Mouse (Mus musculus) neural tube, embryonic 11.5 days (tissue): ENCODE measurements around the gene Pde11a. TPM values are rescaled to one million over a fixed set of nuclear protein-coding genes. Genes with fewer than 3 reads are reported as not detected.

Experiments
- ATAC-seq: fragments of 200-750 bp; cut with Nextera tagmentation; 2 replicates; pipeline ENCODE4 v1.8.0; 2017; ENCODE audit warnings: moderate number of reproducible peaks, mild to moderate bottlenecking, moderate TSS enrichment, moderate library complexity; ENCODE audit not compliant: insufficient read depth, low FRiP score, low TSS enrichment
- DNase-seq: peaks from one replicate; pipeline ENCODE4 v3.0.0-alpha.2; 2015; ENCODE audit warnings: low spot score
- H3K27ac ChIP-seq: fragments of 300-500 bp; sonication (generic); 2 replicates; pipeline ENCODE4 v1.5.1; 2014; ENCODE audit warnings: low read depth, mild to moderate bottlenecking, low read length
- H3K27me3 ChIP-seq: fragments of 300-500 bp; sonication (generic); 2 replicates; pipeline ENCODE4 v1.6.1; 2014; ENCODE audit warnings: mild to moderate bottlenecking, low read length, mixed read lengths; ENCODE audit not compliant: control insufficient read depth, insufficient read depth
- H3K36me3 ChIP-seq: fragments of 300-500 bp; sonication (generic); 2 replicates; pipeline ENCODE4 v1.6.1; 2014; ENCODE audit warnings: mild to moderate bottlenecking, low read length, moderate library complexity, mixed read lengths; ENCODE audit not compliant: control insufficient read depth, insufficient read depth
- H3K4me1 ChIP-seq: fragments of 300-500 bp; sonication (generic); 2 replicates; pipeline ENCODE4 v1.6.1; 2014; ENCODE audit warnings: low read length, mixed read lengths; ENCODE audit not compliant: control insufficient read depth, insufficient read depth
- H3K4me2 ChIP-seq: fragments of 300-500 bp; sonication (generic); 2 replicates; pipeline ENCODE4 v1.6.1; 2014; ENCODE audit warnings: low read depth, mild to moderate bottlenecking, moderate library complexity
- H3K4me3 ChIP-seq: fragments of 300-500 bp; sonication (generic); 2 replicates; pipeline ENCODE4 v1.5.1; 2014; ENCODE audit warnings: low read depth, low read length
- H3K9ac ChIP-seq: fragments of 300-500 bp; sonication (generic); 2 replicates; pipeline ENCODE4 v1.6.1; 2014; ENCODE audit warnings: mild to moderate bottlenecking, low read length
- H3K9me3 ChIP-seq: fragments of 300-500 bp; sonication (generic); 2 replicates; pipeline ENCODE4 v1.6.1; 2016; ENCODE audit warnings: low read length; ENCODE audit not compliant: control insufficient read depth
- WGBS: fragments of 180-500 bp; shearing (Covaris S2); extraction: QIAGEN DNeasy Blood & Tissue Kit; methylation state at CpG from one replicate; pipeline ENCODE4 v1.1.7; 2014; 5-methylcytosine and 5-hydroxymethylcytosine counted together
- polyA plus RNA-seq: library from polyadenylated mRNA; unstranded; fragments of >200 nt; fragmentation: Nextera tagmentation; extraction: Ambion mirVana; gene quantifications from 2 replicates; pipeline ENCODE4 v1.2.1, GENCODE M21; 2014

The Pde11a gene
- polyA plus RNA-seq, 1 experiment from 2014 or later, result 0.49 TPM

DNA sequence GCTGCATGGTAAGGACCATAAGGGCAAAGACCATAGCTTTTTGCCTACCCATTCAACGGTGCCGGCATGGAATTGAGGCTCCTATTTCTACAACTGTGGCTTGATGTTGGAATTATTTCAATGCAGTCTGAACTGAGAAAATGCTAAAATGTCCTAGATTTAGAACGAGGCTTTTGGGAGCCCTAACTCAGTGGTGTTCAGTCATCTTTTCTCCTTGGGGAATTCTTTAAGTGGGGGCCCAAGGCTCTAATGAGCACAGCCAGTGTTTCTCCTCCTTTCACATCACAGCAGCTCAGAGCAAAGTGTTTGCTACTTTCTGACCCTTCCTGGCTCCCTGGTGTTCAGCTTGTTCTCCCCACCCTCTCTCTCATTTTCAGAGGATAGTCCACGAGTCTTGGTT is 175.8 kb downstream of the Pde11a start:
- Histone ChIP-seq H3K27me3 (no peaks in the 10 kb centered on the region), H3K4me3 (no peak overlapping the region), H3K4me1 (no peaks in the 10 kb centered on the region), H3K4me2 (no peak overlapping the region), H3K9ac (no peak overlapping the region), H3K9me3 (no peaks in the 10 kb centered on the region), H3K27ac (no peak overlapping the region), H3K36me3 (no peaks in the 10 kb centered on the region)
- ATAC-seq, result no peak
- no peak for DNase-seq
- WGBS, result 80% methylated on average over 4 of the region's 4 CpGs

DNA sequence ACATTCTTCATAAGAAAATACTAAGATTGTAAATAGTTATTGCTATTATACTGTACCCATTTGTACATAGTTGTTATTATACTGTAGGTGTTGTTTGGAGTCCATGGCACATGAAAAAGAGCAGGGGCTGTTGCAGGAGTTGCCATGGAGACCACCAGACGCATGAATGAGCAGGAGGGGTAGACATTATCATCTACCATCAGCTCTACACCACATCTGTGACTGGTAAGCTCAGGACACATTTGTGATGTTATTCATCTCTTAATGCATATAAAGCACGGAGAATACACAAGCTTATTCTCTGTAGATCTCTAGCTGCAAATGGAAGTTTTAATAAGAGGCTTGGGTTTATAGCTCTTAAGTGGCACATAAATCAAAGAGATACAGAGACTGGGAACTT is 179.6 kb downstream of the Pde11a start:
- no peak for DNase-seq
- ATAC-seq, result no peak
- Histone ChIP-seq H3K4me3 (no peak overlapping the region), H3K27me3 (no peaks in the 10 kb centered on the region), H3K36me3 (no peaks in the 10 kb centered on the region), H3K4me2 (no peak overlapping the region), H3K27ac (no peak overlapping the region), H3K9ac (no peak overlapping the region), H3K4me1 (no peaks in the 10 kb centered on the region), H3K9me3 (no peaks in the 10 kb centered on the region)
- WGBS, result 72% methylated on average over 2 of the region's 2 CpGs

DNA sequence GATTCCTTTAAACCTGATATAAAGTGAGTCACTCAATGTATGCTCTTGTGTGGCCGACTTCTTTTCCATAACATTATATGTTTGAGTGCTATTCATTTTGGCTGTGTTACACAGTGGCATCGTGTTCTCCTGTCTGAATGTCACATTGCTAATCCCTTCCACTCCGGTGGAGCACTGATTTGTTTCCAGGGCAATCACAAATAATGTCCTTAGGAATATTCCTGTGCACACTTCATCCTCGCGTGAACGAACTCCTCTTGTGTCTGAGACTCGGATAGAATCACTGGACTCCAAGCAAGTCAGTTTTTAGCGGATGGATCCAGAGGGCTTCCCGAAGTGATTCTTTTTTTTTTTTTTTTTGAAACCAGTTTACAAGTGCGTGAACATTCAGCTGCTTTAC is 197.4 kb downstream of the Pde11a start:
- Histone ChIP-seq H3K4me2 (no peak overlapping the region), H3K27ac (no peak overlapping the region), H3K27me3 (no peaks in the 10 kb centered on the region), H3K9ac (no peak overlapping the region), H3K4me3 (no peak overlapping the region), H3K4me1 (no peaks in the 10 kb centered on the region), H3K9me3 (no peaks in the 10 kb centered on the region), H3K36me3 (no peaks in the 10 kb centered on the region)
- ATAC-seq (no peak), DNase-seq (no peak)
- 84% methylated on average over 10 of the region's 10 CpGs for WGBS

DNA sequence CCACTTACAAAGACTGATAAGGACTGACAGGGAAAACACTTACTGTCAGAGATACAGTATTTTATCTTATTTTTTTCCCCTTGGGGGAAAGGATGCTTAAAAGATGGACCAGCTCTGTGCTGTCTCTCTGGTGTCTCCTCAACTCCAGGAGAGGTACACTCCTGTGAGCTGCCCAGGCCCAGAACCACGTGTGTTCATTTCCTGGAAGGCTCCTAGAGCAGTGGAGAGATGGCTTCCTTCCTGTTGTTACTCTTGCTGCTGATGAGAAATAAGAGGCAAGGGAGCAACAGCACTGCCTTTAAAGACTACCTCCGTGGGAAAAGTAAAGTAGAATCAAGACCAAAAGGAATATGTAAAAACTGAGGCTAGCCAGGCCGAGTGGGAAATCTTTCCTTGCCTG is 205.6 kb downstream of the Pde11a start:
- Histone ChIP-seq H3K9ac (no peak overlapping the region), H3K36me3 (no peaks in the 10 kb centered on the region), H3K27ac (no peak overlapping the region), H3K9me3 (no peaks in the 10 kb centered on the region), H3K4me3 (no peak overlapping the region), H3K4me2 (no peak overlapping the region), H3K27me3 (no peaks in the 10 kb centered on the region), H3K4me1 (no peaks in the 10 kb centered on the region)
- DNase-seq (no peak), ATAC-seq (no peak)
- 70% methylated on average over 3 of the region's 3 CpGs for WGBS

DNA sequence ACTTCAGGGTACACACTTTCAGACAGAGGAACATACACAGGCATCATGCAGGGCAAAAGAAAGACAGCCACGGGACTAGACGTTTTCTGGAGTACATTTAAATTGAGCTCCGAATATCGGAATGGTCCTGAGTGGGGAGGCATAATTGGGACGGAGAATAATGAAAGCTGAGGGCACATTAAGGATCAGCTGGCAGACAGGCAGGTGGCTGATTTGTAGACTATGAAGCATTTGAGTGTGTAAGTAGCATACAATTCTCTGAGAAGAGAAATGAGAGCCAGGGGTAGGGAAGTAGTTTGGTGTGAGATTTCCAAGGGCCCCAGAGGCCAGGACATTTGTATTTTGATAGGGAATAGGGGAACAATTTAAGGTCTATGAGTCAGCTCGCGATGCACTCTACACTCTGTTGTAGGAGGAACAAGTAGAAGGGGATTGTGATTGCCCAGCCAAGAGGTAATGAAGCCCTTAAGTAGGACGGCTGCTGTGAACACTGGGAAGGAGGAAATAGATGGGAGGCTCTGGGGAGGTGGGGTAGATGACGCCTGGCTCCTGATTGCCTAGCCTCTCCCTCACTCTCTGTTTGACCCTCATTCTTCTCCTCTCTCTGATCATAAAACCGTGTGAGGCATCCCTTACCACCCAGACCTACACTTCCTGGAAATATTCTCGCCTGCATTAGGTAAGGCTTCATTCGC is 208.5 kb downstream of the Pde11a start:
- ATAC-seq (no peak), DNase-seq (no peak)
- H3K27ac ChIP-seq, result no peak overlapping the region
- 47% methylated on average over 12 of the region's 12 CpGs for WGBS
- H3K9ac ChIP-seq, result no peak overlapping the region
- H3K36me3 ChIP-seq, result no peaks in the 10 kb centered on the region
- no peak overlapping the region for H3K4me3 ChIP-seq
- no peaks in the 10 kb centered on the region for H3K27me3 ChIP-seq
- no peak overlapping the region for H3K4me2 ChIP-seq
- H3K9me3 ChIP-seq, result no peaks in the 10 kb centered on the region
- H3K4me1 ChIP-seq, result no peaks in the 10 kb centered on the region

DNA sequence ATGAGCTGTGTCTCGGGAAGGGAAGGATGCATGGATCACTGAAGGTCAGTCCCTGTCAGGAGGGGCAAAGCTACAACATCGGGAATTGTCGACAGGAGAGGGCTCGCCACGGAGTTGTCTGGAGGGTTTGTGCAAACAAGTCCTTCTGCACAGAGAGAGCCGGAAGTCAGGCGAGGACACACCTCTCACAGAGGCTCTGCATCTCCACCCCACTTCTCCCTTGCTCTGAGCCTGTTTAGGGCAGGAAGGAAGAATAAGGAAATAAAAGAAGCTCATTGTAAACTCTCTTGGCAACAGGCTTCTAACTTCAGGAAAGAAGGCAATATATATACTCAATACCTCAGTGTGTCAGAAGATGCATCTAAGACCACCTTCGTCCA is 209.5 kb downstream of the Pde11a start:
- DNase-seq, result no peak
- WGBS, result 61% methylated on average over 8 of the region's 8 CpGs
- Histone ChIP-seq H3K27me3 (no peaks in the 10 kb centered on the region), H3K9me3 (no peaks in the 10 kb centered on the region), H3K36me3 (no peaks in the 10 kb centered on the region), H3K4me3 (no peak overlapping the region), H3K27ac (no peak overlapping the region), H3K4me2 (no peak overlapping the region), H3K4me1 (no peaks in the 10 kb centered on the region), H3K9ac (no peak overlapping the region)
- ATAC-seq, result no peak

DNA sequence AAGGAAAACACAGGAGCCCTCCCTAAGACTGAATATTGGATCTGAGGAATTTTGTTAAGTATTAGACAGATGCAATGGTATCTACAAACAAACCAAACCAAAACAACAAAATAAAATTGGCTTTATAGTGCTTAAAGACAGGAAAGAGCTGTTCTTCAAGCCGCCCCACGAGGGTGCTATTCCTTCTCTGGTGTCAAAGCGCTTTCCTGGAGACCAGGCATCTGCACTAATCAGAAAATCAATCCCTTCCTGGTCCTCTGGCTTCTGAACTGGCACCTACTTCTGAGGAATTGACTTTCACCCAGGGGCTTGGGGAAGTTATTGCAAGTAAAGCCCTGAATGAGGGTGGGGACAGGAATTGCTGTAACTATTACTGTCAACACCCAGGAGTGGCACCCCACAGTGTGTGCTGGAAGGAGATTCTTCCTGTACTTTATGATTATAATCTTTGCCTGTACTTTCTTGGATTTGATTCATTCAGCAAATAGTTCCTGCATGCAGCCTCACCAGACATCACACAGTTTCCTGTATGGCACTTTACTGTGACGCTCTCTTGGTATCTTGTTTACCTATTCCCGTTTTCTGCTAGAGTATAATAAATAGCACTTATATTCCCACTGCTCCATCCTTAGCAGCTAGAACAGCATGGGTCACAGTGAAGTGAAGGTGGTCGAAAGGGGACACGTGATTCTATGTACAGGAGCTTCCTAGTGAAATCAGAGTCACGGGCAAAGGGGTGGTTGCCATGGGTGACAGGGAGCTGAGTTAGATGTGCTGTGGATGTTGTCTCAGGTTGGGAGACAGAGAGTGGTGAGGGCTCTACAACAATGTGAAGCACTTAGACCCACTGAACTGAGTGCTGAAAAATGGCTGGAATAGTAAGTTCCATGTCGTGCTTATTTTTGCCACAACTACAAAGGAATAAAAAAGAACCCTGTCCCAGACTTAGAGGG is 210.2 kb downstream of the Pde11a start:
- no peaks in the 10 kb centered on the region for H3K36me3 ChIP-seq
- ATAC-seq (no peak), DNase-seq (peak; percentile 44)
- H3K4me1 ChIP-seq, result no peaks in the 10 kb centered on the region
- H3K9me3 ChIP-seq, result no peaks in the 10 kb centered on the region
- H3K4me2 ChIP-seq, result no peak overlapping the region
- no peaks in the 10 kb centered on the region for H3K27me3 ChIP-seq
- no peak overlapping the region for H3K4me3 ChIP-seq
- no peak overlapping the region for H3K9ac ChIP-seq
- WGBS, result 69% methylated on average over 9 of the region's 9 CpGs
- H3K27ac ChIP-seq, result no peak overlapping the region

DNA sequence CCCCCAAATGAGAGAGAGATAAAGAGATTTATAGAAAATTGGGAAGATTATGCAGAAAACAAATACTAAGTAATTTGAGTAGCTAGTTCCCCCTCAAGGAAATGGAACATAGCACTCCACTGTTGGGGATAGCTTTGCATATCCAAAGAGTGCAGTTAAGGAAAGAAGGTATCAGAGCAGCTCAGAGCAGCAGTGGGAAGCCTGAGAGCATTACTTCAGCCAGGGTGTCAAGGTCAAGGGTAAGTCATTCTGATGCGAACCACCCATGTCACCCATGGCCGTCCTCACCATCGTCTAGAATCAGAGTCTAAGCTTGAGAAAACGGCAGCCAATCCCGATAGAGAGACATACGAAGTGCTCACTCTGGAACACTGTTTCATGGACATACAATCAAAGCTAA is 211.9 kb downstream of the Pde11a start:
- H3K4me2 ChIP-seq, result no peak overlapping the region
- WGBS, result 91% methylated on average over 6 of the region's 6 CpGs
- no peak for ATAC-seq

DNA sequence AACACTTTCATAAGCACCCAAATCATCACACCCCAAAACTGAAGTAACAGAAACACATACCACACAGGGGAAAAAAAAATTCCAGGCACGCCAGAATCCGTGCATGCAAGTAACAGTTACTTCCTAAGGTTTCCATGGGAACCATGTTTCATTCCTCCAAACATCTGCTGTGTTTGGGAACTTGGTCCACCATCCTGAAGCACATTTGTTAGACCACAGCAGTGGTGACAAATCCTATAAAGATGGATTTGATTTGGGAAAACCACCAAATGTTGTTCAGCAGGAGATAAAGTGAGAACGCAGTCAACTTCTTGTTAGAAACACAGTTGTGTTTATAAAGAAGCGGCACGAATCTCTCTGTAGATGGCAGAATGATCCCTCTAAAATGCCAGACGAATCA is 213.8 kb downstream of the Pde11a start:
- no peak overlapping the region for H3K9ac ChIP-seq
- 86% methylated on average over 6 of the region's 6 CpGs for WGBS
- no peaks in the 10 kb centered on the region for H3K36me3 ChIP-seq
- no peaks in the 10 kb centered on the region for H3K27me3 ChIP-seq
- ATAC-seq (no peak), DNase-seq (no peak)
- H3K9me3 ChIP-seq, result no peaks in the 10 kb centered on the region
- no peak overlapping the region for H3K4me2 ChIP-seq
- no peaks in the 10 kb centered on the region for H3K4me1 ChIP-seq
- H3K4me3 ChIP-seq, result no peak overlapping the region
- H3K27ac ChIP-seq, result no peak overlapping the region

More for the DNA sequence above, 211.9 kb downstream of the Pde11a start:
- Histone ChIP-seq H3K27ac (no peak overlapping the region), H3K27me3 (no peaks in the 10 kb centered on the region), H3K9me3 (no peaks in the 10 kb centered on the region), H3K36me3 (no peaks in the 10 kb centered on the region), H3K9ac (no peak overlapping the region), H3K4me3 (no peak overlapping the region), H3K4me1 (no peaks in the 10 kb centered on the region)
- DNase-seq, result no peak
